Mouse (Mus musculus) midbrain, embryonic 12.5 days (tissue): Measurements from ENCODE around the gene Artn. TPM values are rescaled to one million over a fixed set of nuclear protein-coding genes. Genes with fewer than 3 reads are reported as not detected.

Experiments used
- ATAC-seq: fragments of 200-750 bp; cut with Nextera tagmentation; 2 replicates; pipeline ENCODE4 v1.8.0; 2017; ENCODE audit warnings: low read depth, moderate TSS enrichment, moderate library complexity; ENCODE audit not compliant: low FRiP score
- H3K27ac ChIP-seq: fragments of 300-500 bp; sonication (generic); replicated peaks from 2 replicates; pipeline ENCODE4 v1.5.1; 2016; ENCODE audit warnings: mild to moderate bottlenecking
- H3K27me3 ChIP-seq: fragments of 300-500 bp; sonication (generic); 2 replicates; pipeline ENCODE4 v1.6.1; 2016; ENCODE audit warnings: mild to moderate bottlenecking
- H3K36me3 ChIP-seq: fragments of 300-500 bp; sonication (generic); 2 replicates; pipeline ENCODE4 v1.6.1; 2016
- H3K4me1 ChIP-seq: fragments of 300-500 bp; sonication (generic); 2 replicates; pipeline ENCODE4 v1.6.1; 2016
- H3K4me2 ChIP-seq: fragments of 300-500 bp; sonication (generic); replicated peaks from 2 replicates; pipeline ENCODE4 v1.6.1; 2016; ENCODE audit warnings: mild to moderate bottlenecking, moderate library complexity
- H3K4me3 ChIP-seq: fragments of 300-500 bp; sonication (generic); 2 replicates; pipeline ENCODE4 v1.5.1; 2016; ENCODE audit warnings: mild to moderate bottlenecking
- H3K9ac ChIP-seq: fragments of 300-500 bp; sonication (generic); replicated peaks from 2 replicates; pipeline ENCODE4 v1.6.1; 2016; ENCODE audit warnings: mild to moderate bottlenecking, moderate library complexity
- H3K9me3 ChIP-seq: fragments of 300-500 bp; sonication (generic); 2 replicates; pipeline ENCODE4 v1.6.1; 2016; ENCODE audit warnings: mild to moderate bottlenecking
- WGBS: fragments of 180-500 bp; shearing (Covaris S2); methylation state at CpG from one replicate; pipeline ENCODE4 v1.1.7; 2016; 5-methylcytosine and 5-hydroxymethylcytosine counted together
- polyA plus RNA-seq: library from polyadenylated mRNA; unstranded; fragments of >200 nt; fragmentation: Nextera tagmentation; extraction: Ambion mirVana; gene quantifications from 2 replicates; pipeline ENCODE4 v1.2.1, GENCODE M21; 2016

Artn gene
- polyA plus RNA-seq, 1 experiment from 2014 or later: 0.41 TPM

GRCm38 (mm10) chr4:117943317-117943716 is 13.8 kb upstream of the Artn start:
- peak overlapping the region; percentile 11; the same call in 1 of the 2 replicates for H3K27ac ChIP-seq
- 57% methylated on average over 5 of the region's 5 CpGs for WGBS

DNA sequence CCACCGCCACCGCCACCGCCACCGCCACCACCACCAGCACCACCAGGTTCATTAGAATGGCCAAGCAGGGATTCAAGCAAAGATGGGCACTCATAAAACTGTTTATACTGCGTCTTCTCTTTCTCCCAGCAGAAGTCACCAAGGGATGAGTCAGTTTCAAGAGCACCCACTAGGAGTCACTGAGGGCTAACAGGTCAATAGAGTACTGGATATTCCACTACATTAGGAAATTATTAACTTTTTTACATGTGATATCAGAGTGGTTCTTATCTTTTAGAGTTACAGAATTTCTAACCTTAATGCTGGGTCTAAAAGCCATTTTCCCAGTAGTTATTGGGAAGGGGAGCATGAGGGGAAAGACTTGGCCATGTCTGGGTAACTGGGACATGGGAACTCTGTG is 7.4 kb upstream of the Artn start:
- H3K27me3 ChIP-seq: no peaks in the 10 kb centered on the region
- H3K27ac ChIP-seq: no peak overlapping the region
- peaks cover 19% of the 10 kb centered on the region for H3K36me3 ChIP-seq
- WGBS: 95% methylated on average over 5 of the region's 5 CpGs
- H3K4me3 ChIP-seq: no peak overlapping the region
- H3K4me2 ChIP-seq: no peak overlapping the region
- no peak overlapping the region for H3K9ac ChIP-seq
- H3K9me3 ChIP-seq: no peaks in the 10 kb centered on the region
- no peak for ATAC-seq
- H3K4me1 ChIP-seq: no peaks in the 10 kb centered on the region

More at GRCm38 (mm10) chr4:117943317-117943716, 13.8 kb upstream of the Artn start:
- ATAC-seq: no peak
- Histone ChIP-seq H3K4me3 (no peak overlapping the region), H3K36me3 (peaks cover 11% of the 10 kb centered on the region), H3K27me3 (no peaks in the 10 kb centered on the region), H3K9ac (no peak overlapping the region), H3K4me2 (no peak overlapping the region), H3K9me3 (no peaks in the 10 kb centered on the region), H3K4me1 (peaks cover 7% of the 10 kb centered on the region)

GRCm38 (mm10) chr4:117934081-117934480 is 4.5 kb upstream of the Artn start:
- peaks cover 9% of the 10 kb centered on the region; the same call in 1 of the 2 replicates for H3K36me3 ChIP-seq
- WGBS: 87% methylated on average over 4 of the region's 4 CpGs
- no peaks in the 10 kb centered on the region for H3K9me3 ChIP-seq
- peaks cover 9% of the 10 kb centered on the region for H3K4me1 ChIP-seq
- H3K4me2 ChIP-seq: no peak overlapping the region
- H3K27ac ChIP-seq: no peak overlapping the region
- H3K27me3 ChIP-seq: peaks cover 18% of the 10 kb centered on the region
- H3K4me3 ChIP-seq: no peak overlapping the region
- no peak for ATAC-seq
- no peak overlapping the region for H3K9ac ChIP-seq

DNA sequence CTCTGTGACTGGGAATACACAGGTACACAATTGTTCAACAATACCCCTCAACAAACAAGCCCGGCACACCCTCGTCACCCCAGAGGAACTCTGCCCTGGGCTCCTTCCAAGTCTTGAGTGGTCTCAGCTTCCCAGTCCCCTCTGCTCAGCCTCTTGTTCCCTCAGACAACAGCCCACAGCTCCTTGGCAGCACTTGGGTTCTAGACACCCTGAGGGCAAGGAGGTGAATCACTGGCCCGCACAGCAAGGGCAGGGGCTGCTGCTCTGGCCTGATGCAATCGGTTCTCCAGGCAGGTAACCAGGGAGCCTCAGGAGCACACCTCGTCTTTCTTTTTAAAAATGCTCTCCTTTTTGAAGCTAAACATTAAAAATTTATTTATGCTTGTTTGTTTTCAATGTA is 3.7 kb upstream of the Artn start:
- ATAC-seq: no peak
- WGBS: 85% methylated on average over 5 of the region's 5 CpGs

DNA sequence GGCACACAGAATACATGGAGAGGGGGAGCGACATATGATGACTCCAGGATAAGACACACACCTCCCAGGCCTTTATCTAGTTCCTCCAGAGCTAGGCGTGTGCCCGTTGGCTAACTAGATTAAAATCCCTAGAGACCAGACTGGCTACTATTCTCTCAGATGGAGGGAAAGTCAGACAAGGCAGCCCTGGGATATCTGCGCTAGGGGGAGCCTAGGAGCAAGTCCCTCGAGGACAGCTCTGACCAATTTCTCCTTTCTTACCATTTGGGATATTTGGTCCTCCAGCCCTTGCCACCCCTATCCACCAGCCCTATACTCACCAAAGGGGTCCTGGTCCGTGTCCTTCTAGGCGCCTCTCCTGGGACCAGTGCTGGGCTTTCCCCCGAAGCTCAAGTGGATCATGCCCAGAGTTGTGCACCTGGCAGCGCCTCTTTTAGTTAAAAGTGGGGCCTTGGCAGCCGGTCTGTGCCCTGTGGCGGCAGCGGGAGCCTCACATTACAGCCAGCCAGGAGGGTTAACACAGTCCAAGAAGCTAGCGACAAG is 793 bp downstream of the Artn start:
- Histone ChIP-seq H3K27ac (no peak overlapping the region), H3K4me3 (peak overlapping the region; percentile 39), H3K9ac (0 out of 2 replicates have a peak overlapping the region, but pooled peaks have one; percentile 44), H3K4me2 (peak overlapping the region; percentile 64), H3K36me3 (0 out of 2 replicates have a peak, but pooled peaks cover 5% of the 10 kb centered on the region), H3K9me3 (no peaks in the 10 kb centered on the region), H3K4me1 (peaks cover 29% of the 10 kb centered on the region), H3K27me3 (peaks cover 71% of the 10 kb centered on the region)
- 0 out of 2 replicates have a peak, but pooled peaks have one; percentile 35 for ATAC-seq
- WGBS: 2% methylated on average over 13 of the region's 13 CpGs

More for the DNA sequence above, 3.7 kb upstream of the Artn start:
- Histone ChIP-seq H3K4me3 (no peak overlapping the region), H3K27ac (no peak overlapping the region), H3K9me3 (no peaks in the 10 kb centered on the region), H3K4me2 (no peak overlapping the region), H3K36me3 (peaks cover 9% of the 10 kb centered on the region; the same call in 1 of the 2 replicates), H3K27me3 (peaks cover 26% of the 10 kb centered on the region), H3K4me1 (peaks cover 17% of the 10 kb centered on the region), H3K9ac (no peak overlapping the region)

DNA sequence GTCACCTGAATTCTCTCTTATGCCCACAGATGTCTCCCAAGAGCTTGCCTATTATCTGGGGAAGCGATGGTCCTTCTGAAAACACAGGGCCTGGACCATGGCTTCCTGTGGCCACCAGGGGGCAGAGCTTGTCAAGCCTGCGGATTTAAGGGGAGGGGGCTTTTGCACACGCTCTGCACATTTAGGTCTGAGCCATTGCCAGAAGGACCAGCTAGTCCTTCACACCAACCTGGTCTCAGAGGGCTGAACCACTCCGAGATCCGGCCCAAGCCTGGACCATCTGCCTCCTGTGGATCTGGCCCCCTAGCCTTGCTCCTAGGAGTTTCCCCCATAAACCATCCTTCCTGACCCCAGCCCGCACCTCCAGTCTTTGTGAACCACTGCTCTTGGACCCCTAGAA is 1.3 kb downstream of the Artn start:
- H3K27me3 ChIP-seq: peaks cover 76% of the 10 kb centered on the region
- H3K4me2 ChIP-seq: no peak overlapping the region; the same call in 1 of the 2 replicates
- WGBS: 9% methylated on average over 6 of the region's 6 CpGs
- peaks cover 29% of the 10 kb centered on the region for H3K4me1 ChIP-seq
- H3K27ac ChIP-seq: no peak overlapping the region
- H3K9me3 ChIP-seq: no peaks in the 10 kb centered on the region
- no peak overlapping the region for H3K4me3 ChIP-seq
- 0 out of 2 replicates have a peak, but pooled peaks cover 5% of the 10 kb centered on the region for H3K36me3 ChIP-seq
- no peak overlapping the region for H3K9ac ChIP-seq
- no peak for ATAC-seq

DNA sequence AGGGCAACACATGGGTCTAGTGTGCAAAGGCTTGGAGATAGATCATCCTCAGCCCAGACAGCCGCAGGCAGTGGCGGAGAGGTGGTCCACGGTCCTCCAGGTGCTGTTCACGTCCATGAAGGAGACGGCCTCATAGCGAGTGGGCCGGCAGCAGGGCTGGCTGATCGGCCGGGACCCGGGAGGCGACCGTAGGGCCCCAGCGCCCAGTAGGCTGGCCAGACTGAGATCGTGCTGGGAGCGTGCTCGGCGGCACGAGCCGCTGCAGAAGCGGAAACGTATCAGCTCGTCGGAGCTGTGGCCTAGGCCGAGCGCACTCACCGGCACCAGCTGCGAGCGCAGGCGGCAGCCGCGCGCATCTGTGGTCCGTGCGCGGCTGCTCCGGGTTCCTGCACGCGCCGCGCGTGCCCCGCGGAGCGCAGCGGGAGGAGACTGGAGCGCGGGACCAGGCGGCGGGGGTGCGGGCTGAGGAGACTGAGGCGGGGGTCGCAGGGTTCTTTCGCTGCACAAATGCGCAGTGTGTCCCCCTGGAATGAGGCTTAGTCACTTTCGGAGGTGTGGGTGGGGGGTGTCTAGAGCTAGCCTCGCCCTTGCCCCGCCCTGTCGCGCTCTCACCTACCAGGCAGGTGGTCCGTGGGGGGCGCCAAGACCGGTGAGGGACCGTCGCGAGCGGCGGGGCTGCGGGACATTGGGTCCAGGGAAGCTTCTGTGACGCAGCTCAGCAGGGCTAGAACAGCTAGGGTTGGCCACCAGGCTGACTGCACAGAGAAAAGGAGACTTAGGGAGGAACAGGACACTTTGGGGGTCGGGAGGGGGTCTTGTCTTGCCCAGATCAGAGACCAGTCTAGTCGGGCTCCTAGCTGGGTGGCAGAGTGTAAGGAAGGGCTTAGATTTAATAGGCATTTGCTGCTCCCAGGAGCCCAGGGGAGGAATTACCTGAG is 2.7 kb downstream of the Artn start:
- Histone ChIP-seq H3K4me2 (peak overlapping the region; percentile 77), H3K27me3 (peaks cover 85% of the 10 kb centered on the region), H3K27ac (no peak overlapping the region), H3K4me1 (peaks cover 29% of the 10 kb centered on the region), H3K9ac (peak overlapping the region; percentile 48), H3K9me3 (no peaks in the 10 kb centered on the region), H3K4me3 (peak overlapping the region; percentile 46), H3K36me3 (no peaks in the 10 kb centered on the region)
- 3% methylated on average over 68 of the region's 71 CpGs for WGBS
- ATAC-seq: peak; percentile 76

GRCm38 (mm10) chr4:117924916-117925315 is 4.6 kb downstream of the Artn start:
- no peak overlapping the region for H3K27ac ChIP-seq
- 73% methylated on average over 6 of the region's 6 CpGs for WGBS
- H3K9me3 ChIP-seq: no peaks in the 10 kb centered on the region
- H3K4me3 ChIP-seq: no peak overlapping the region
- no peak for ATAC-seq
- no peak overlapping the region for H3K9ac ChIP-seq
- H3K4me1 ChIP-seq: peaks cover 29% of the 10 kb centered on the region
- H3K36me3 ChIP-seq: no peaks in the 10 kb centered on the region
- peaks cover 75% of the 10 kb centered on the region for H3K27me3 ChIP-seq
- no peak overlapping the region for H3K4me2 ChIP-seq

GRCm38 (mm10) chr4:117923450-117923849 is 6.1 kb downstream of the Artn start:
- no peak overlapping the region for H3K4me3 ChIP-seq
- ATAC-seq: no peak
- no peaks in the 10 kb centered on the region for H3K36me3 ChIP-seq
- no peaks in the 10 kb centered on the region for H3K9me3 ChIP-seq
- peaks cover 14% of the 10 kb centered on the region for H3K4me1 ChIP-seq
- H3K9ac ChIP-seq: no peak overlapping the region
- WGBS: 62% methylated on average over 2 of the region's 2 CpGs
- no peak overlapping the region for H3K4me2 ChIP-seq
- H3K27me3 ChIP-seq: peaks cover 61% of the 10 kb centered on the region
- no peak overlapping the region for H3K27ac ChIP-seq

- H3K27ac ChIP-seq: no peak overlapping the region
- 0 out of 2 replicates have a peak, but pooled peaks cover 1% of the 10 kb centered on the region for H3K4me1 ChIP-seq
- peaks cover 40% of the 10 kb centered on the region for H3K27me3 ChIP-seq
- H3K4me2 ChIP-seq: no peak overlapping the region
- 86% methylated on average over 2 of the region's 2 CpGs for WGBS
- no peaks in the 10 kb centered on the region for H3K36me3 ChIP-seq
- no peak for ATAC-seq
- H3K9ac ChIP-seq: no peak overlapping the region
- no peaks in the 10 kb centered on the region for H3K9me3 ChIP-seq
- H3K4me3 ChIP-seq: no peak overlapping the region
Measured at GRCm38 (mm10) chr4:117921358-117921757, 8.2 kb downstream of the Artn start.

- Histone ChIP-seq H3K4me2 (no peak overlapping the region), H3K27ac (no peak overlapping the region), H3K4me3 (no peak overlapping the region), H3K36me3 (no peaks in the 10 kb centered on the region), H3K27me3 (peaks cover 14% of the 10 kb centered on the region; the same call in 1 of the 2 replicates), H3K4me1 (peaks cover 12% of the 10 kb centered on the region), H3K9me3 (no peaks in the 10 kb centered on the region), H3K9ac (no peak overlapping the region)
- ATAC-seq: no peak
- WGBS: 90% methylated on average over 5 of the region's 5 CpGs
Measured at GRCm38 (mm10) chr4:117918762-117919161, 10.8 kb downstream of the Artn start.

- WGBS: 74% methylated on average over 3 of the region's 3 CpGs
- Histone ChIP-seq H3K9me3 (no peaks in the 10 kb centered on the region), H3K4me1 (peaks cover 17% of the 10 kb centered on the region), H3K36me3 (no peaks in the 10 kb centered on the region), H3K4me3 (no peak overlapping the region), H3K27me3 (0 out of 2 replicates have a peak, but pooled peaks cover 9% of the 10 kb centered on the region), H3K27ac (no peak overlapping the region), H3K4me2 (no peak overlapping the region), H3K9ac (no peak overlapping the region)
- ATAC-seq: no peak
Measured at GRCm38 (mm10) chr4:117918261-117918660, 11.3 kb downstream of the Artn start.
